Comparison of ENCODE assay signal across 8 mouse cellular contexts in genomic region chr9:49488912-49489895, GRCm38 (mm10). TPM values are rescaled to one million over a fixed set of nuclear protein-coding genes. Genes with fewer than 3 reads are reported as not detected.
DNase-seq lines count a peak whose midpoint lies in the region; ATAC-seq and TF ChIP-seq lines count a peak whose summit lies in the region.

No protein-coding gene starts in this region.

- no peaks in the 10 kb centered on the region for H3K36me3 ChIP-seq in heart, embryonic 14.5 days (ENCODE audit: control insufficient read depth, insufficient read depth, low read length)
- no peaks in the 10 kb centered on the region for H3K36me3 ChIP-seq in liver, embryonic 11.5 days (ENCODE audit: control insufficient read depth, insufficient read depth, low read length)
- no peaks in the 10 kb centered on the region for H3K36me3 ChIP-seq in stomach, embryonic 14.5 days (ENCODE audit: control insufficient read depth, insufficient read depth, low read length)

- no peak for TF ChIP-seq POLR2A in brain, embryonic 14.5 days (IDR thresholded peaks at IDR 0.05; ENCODE audit: borderline replicate concordance, extremely low read depth, insufficient read depth, insufficient read length, poor library complexity, severe bottlenecking)

- ATAC-seq in heart, embryonic 14.5 days (ENCODE audit: insufficient number of reproducible peaks, insufficient read depth, low FRiP score, low read depth) = no peak
- ATAC-seq in liver, embryonic 11.5 days (replicated peaks; ENCODE audit: low FRiP score) = 0 out of 2 replicates have a peak, but pooled peaks have one; percentile 24
- ATAC-seq in stomach, embryonic 14.5 days (ENCODE audit: insufficient number of reproducible peaks, insufficient read depth, low FRiP score, low read depth) = 0 out of 2 replicates have a peak, but pooled peaks have one; percentile 33

- peak; percentile 100 for TF ChIP-seq CTCF in brain, embryonic 14.5 days (IDR thresholded peaks at IDR 0.05; ENCODE audit: borderline replicate concordance, extremely low read depth, insufficient read depth, insufficient read length)

- H3K4me2 ChIP-seq in heart, embryonic 14.5 days (ENCODE audit: low read length) = peak overlapping the region; percentile 43
- peak overlapping the region; percentile 17; the same call in 1 of the 2 replicates for H3K4me2 ChIP-seq in liver, embryonic 11.5 days
- no peak overlapping the region; the same call in 1 of the 2 replicates for H3K4me2 ChIP-seq in stomach, embryonic 14.5 days (replicated peaks; ENCODE audit: low read depth, low read length)

- H3K9me3 ChIP-seq in heart, embryonic 14.5 days (ENCODE audit: control insufficient read depth, low read length) = no peaks in the 10 kb centered on the region
- H3K9me3 ChIP-seq in liver, embryonic 11.5 days (ENCODE audit: control insufficient read depth, low read length) = no peaks in the 10 kb centered on the region
- no peaks in the 10 kb centered on the region for H3K9me3 ChIP-seq in stomach, embryonic 14.5 days (ENCODE audit: control insufficient read depth, low read depth, low read length)

- H3K4me3 ChIP-seq in heart, embryonic 14.5 days (ENCODE audit: control insufficient read depth in 1 of 2, insufficient read depth in 1 of 2, low read depth in 1 of 2, low read length in 2 of 2) = no peak overlapping the region
- H3K4me3 ChIP-seq in liver, embryonic 11.5 days (ENCODE audit: low read depth, low read length) = no peak overlapping the region
- H3K4me3 ChIP-seq in stomach, embryonic 14.5 days (ENCODE audit: low read depth, low read length) = no peak overlapping the region

- H3K27ac ChIP-seq in heart, embryonic 14.5 days (replicated peaks in 1 of 2; ENCODE audit: control insufficient read depth in 1 of 2, insufficient read depth in 1 of 2, low read depth in 2 of 2, low read length in 2 of 2) = no peak overlapping the region
- H3K27ac ChIP-seq in liver, embryonic 11.5 days (ENCODE audit: low read depth, low read length) = no peak overlapping the region
- no peak overlapping the region for H3K27ac ChIP-seq in stomach, embryonic 14.5 days (ENCODE audit: low read length)

- 0 out of 2 replicates have a peak, but pooled peaks cover 5% of the 10 kb centered on the region for H3K27me3 ChIP-seq in heart, embryonic 14.5 days (ENCODE audit: control insufficient read depth, insufficient read depth, low read length)
- no peaks in the 10 kb centered on the region; the same call in 1 of the 2 replicates for H3K27me3 ChIP-seq in liver, embryonic 11.5 days (replicated peaks; ENCODE audit: control insufficient read depth, insufficient read depth, low read length)
- no peaks in the 10 kb centered on the region for H3K27me3 ChIP-seq in stomach, embryonic 14.5 days (ENCODE audit: control insufficient read depth, insufficient read depth, low read length)

- H3K4me1 ChIP-seq in heart, embryonic 14.5 days (ENCODE audit: control insufficient read depth in 2 of 2, insufficient read depth in 2 of 2, low read length in 2 of 2) = no peaks in the 10 kb centered on the region; a peak in 1 of 4 replicates
- peaks cover 3% of the 10 kb centered on the region; the same call in 1 of the 2 replicates for H3K4me1 ChIP-seq in liver, embryonic 11.5 days (replicated peaks; ENCODE audit: control insufficient read depth, insufficient read depth, low read length)
- H3K4me1 ChIP-seq in stomach, embryonic 14.5 days (ENCODE audit: control insufficient read depth, insufficient read depth, low read length) = 0 out of 2 replicates have a peak, but pooled peaks cover 5% of the 10 kb centered on the region

- peak; percentile 80 for DNase-seq in CD4-positive, CD25-positive, alpha-beta regulatory T cell, adult 2 months (ENCODE audit: low read depth, low spot score)
- DNase-seq in brain, embryonic 14.5 days (ENCODE audit: low read depth) = peak; percentile 87
- DNase-seq in fibroblast of lung, adult 2 months (ENCODE audit: low read depth) = peak; percentile 37
- peak; percentile 91 for DNase-seq in kidney, postnatal 10 days
- DNase-seq in liver, embryonic 11.5 days (ENCODE audit: low spot score) = peak; percentile 73
- DNase-seq in natural killer cell, adult 2 months (ENCODE audit: low spot score in 2 of 2) = peak; percentile 53

- 28% methylated on average over 16 of the region's 16 CpGs for WGBS in heart, embryonic 14.5 days
- 31% methylated on average over 16 of the region's 16 CpGs for WGBS in liver, embryonic 11.5 days
- 31% methylated on average over 16 of the region's 16 CpGs for whole genome bisulfite sequencing in stomach, embryonic 14.5 days

- H3K9ac ChIP-seq in heart, embryonic 14.5 days (ENCODE audit: low read length) = no peak overlapping the region; the same call in 1 of the 2 replicates
- H3K9ac ChIP-seq in liver, embryonic 11.5 days (ENCODE audit: low read depth, low read length) = no peak overlapping the region
- no peak overlapping the region for H3K9ac ChIP-seq in stomach, embryonic 14.5 days (replicated peaks; ENCODE audit: low read depth, low read length)

RNA-seq across cellular contexts. Expression of gene Ttc12, which starts 3.2 kb away (rescaled TPM):
- 1.2 and 2.5 TPM in 2 replicates for polyA plus RNA-seq in brain, embryonic 14.5 days (2012; rRNA removed)
- polyA plus RNA-seq in heart, embryonic 14.5 days (2014; fragmentation: Nextera tagmentation; extraction: Ambion mirVana) = 1.8 and 2.4 TPM in 2 replicates
- polyA plus RNA-seq in liver, embryonic 11.5 days (2014; fragmentation: Nextera tagmentation; extraction: Ambion mirVana) = 0.68 and 0.77 TPM in 2 replicates
- polyA plus RNA-seq in stomach, embryonic 14.5 days (2014; fragmentation: Nextera tagmentation; extraction: Ambion mirVana) = 1.4 and 2.0 TPM in 2 replicates

Comparison
In these comparisons a context has a peak if more than half of its experiments do, and no peak if none do; other contexts are left out.
1. DNase-seq: peak in every context shown above with its lines; median percentile 91 in kidney, postnatal 10 days; 87 in brain, embryonic 14.5 days; 80 in CD4-positive, CD25-positive, alpha-beta regulatory T cell, adult 2 months; 73 in liver, embryonic 11.5 days; 53 in natural killer cell, adult 2 months; 37 in fibroblast of lung, adult 2 months.